Mouse (Mus musculus): ENCODE measurements at regions not wholly inside any gene's neighbourhood (a gene's known extent, or its start where the extent isn't known, plus 50 kb on each side); places are given as distances from the start of the nearest gene placed in this dataset.

DNA sequence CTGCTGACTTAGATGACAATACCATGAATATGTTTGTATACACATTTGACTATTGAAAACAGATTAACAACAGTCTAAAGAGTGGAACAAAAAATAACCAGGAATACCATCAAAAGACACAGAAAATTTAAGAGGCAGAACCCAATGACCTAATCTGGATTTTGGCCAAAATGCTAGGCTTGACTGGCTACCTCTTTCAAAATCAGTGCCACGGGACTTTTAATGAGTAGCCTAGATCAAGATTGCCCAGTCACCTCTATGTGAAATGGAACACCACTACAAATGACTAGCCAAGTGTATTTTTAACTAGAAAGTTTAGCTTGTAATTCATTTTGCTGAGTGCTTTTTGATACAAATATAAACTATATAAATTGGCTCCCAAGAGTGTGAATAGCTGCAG is 286.0 kb upstream of the N6amt1 start:
- Histone ChIP-seq H3K4me3 (ENCODE audit: low read depth, low read length) (no peak overlapping the region), H3K36me3 (ENCODE audit: control insufficient read depth, insufficient read depth, low read length) (no peaks in the 10 kb centered on the region), H3K4me1 (ENCODE audit: control insufficient read depth, insufficient read depth, low read length) (no peaks in the 10 kb centered on the region), H3K4me2 (ENCODE audit: low read length) (no peak overlapping the region), H3K9ac (ENCODE audit: low read depth, low read length) (no peak overlapping the region), H3K9me3 (replicated peaks; ENCODE audit: control insufficient read depth, low read length, poor library complexity, severe bottlenecking) (no peaks in the 10 kb centered on the region), H3K27me3 (ENCODE audit: control insufficient read depth, insufficient read depth, low read depth, low read length) (no peaks in the 10 kb centered on the region), H3K27ac (ENCODE audit: low read length) (no peak overlapping the region)
- WGBS = 70% methylated on average over 1 of the region's 1 CpGs
- no peak for ATAC-seq

DNA sequence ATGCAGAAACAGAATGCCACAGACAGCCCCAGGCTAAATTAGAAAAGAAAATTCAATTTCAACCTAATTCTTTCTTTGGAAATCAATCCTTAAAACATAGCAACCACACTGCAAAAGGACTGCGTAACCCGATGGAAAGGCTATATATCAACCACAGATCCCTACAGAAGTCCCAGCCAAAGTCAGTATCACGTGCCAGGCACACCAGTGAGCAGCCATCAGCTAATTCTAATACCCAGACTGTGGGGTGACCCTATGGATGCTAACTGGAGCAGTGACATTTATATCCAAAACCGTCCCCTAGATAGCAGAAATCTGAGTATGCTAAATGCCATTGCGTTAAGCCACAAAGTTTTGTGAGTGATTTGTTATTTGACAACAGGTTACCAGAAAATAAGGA is 286.5 kb upstream of the N6amt1 start:
- H3K9me3 ChIP-seq (replicated peaks; ENCODE audit: control insufficient read depth, low read length, poor library complexity, severe bottlenecking) = no peaks in the 10 kb centered on the region
- H3K4me3 ChIP-seq (ENCODE audit: low read depth, low read length) = no peak overlapping the region
- H3K9ac ChIP-seq (ENCODE audit: low read depth, low read length) = no peak overlapping the region
- WGBS = 83% methylated on average over 5 of the region's 5 CpGs
- no peaks in the 10 kb centered on the region for H3K36me3 ChIP-seq (ENCODE audit: control insufficient read depth, insufficient read depth, low read length)
- H3K27ac ChIP-seq (ENCODE audit: low read length) = no peak overlapping the region
- H3K4me1 ChIP-seq (ENCODE audit: control insufficient read depth, insufficient read depth, low read length) = no peaks in the 10 kb centered on the region
- no peak overlapping the region for H3K4me2 ChIP-seq (ENCODE audit: low read length)
- no peak for ATAC-seq
- H3K27me3 ChIP-seq (ENCODE audit: control insufficient read depth, insufficient read depth, low read depth, low read length) = no peaks in the 10 kb centered on the region

DNA sequence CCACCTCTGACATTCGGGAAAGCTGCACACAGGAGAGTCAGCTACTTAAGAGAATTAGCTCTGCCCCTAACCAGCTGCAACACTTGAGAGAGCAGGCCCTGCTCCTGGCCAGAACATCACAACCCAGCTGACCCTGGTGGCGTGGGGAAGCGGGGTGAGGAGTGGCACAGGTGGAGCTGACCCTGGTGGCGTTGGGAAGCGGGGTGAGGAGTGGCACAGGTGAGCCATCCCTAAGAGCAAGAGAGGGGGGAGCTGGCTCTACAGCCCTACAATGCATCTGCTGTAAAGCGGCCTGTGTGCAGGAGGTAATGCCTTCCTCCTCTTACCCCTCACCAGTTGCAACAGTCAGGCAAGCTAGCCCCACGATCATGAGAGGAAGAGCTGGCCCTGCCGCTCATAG is 293.5 kb upstream of the N6amt1 start:
- no peaks in the 10 kb centered on the region for H3K36me3 ChIP-seq (ENCODE audit: control insufficient read depth, insufficient read depth, low read length)
- no peak overlapping the region for H3K4me2 ChIP-seq (ENCODE audit: low read length)
- H3K4me1 ChIP-seq (ENCODE audit: control insufficient read depth, insufficient read depth, low read length) = no peaks in the 10 kb centered on the region
- H3K9ac ChIP-seq (ENCODE audit: low read depth, low read length) = no peak overlapping the region
- 88% methylated on average over 8 of the region's 8 CpGs for WGBS
- H3K27me3 ChIP-seq (ENCODE audit: control insufficient read depth, insufficient read depth, low read depth, low read length) = no peaks in the 10 kb centered on the region
- no peaks in the 10 kb centered on the region for H3K9me3 ChIP-seq (replicated peaks; ENCODE audit: control insufficient read depth, low read length, poor library complexity, severe bottlenecking)
- no peak for ATAC-seq
- no peak overlapping the region for H3K27ac ChIP-seq (ENCODE audit: low read length)
- H3K4me3 ChIP-seq (ENCODE audit: low read depth, low read length) = no peak overlapping the region

DNA sequence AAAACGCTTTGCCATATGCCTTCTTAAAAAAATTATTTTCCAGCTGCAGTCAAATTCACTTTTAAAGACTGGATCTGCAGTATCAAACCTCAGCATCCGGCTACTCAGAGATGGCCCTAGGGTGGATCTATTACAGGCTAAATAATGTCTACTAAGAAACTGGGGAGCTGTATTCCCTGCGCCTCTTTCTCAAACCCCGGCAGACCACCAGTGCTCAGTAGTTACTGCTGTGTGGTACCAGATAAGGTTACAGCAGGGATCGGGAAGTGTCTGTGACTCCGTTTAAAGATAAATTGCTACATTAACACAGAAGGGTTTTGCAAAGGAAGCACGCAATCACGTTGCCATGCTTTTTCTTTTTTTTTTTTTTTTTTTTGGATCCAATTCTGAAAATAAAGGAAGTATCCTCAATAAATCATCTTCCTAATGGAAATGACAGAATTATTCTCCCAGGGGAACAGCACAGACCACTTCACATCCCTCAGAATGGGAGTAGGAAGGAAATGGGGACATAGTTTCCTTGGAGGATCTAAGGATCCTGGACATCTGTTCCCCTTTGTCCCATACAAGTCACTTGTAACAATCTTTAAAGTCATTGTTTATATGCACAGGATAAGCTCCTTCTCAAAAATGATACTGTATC is 304.1 kb upstream of the N6amt1 start:
- no peaks in the 10 kb centered on the region for H3K4me1 ChIP-seq (ENCODE audit: control insufficient read depth, insufficient read depth, low read length)
- H3K27ac ChIP-seq (ENCODE audit: low read length) = no peak overlapping the region
- H3K4me2 ChIP-seq (ENCODE audit: low read length) = no peak overlapping the region
- no peaks in the 10 kb centered on the region for H3K27me3 ChIP-seq (ENCODE audit: control insufficient read depth, insufficient read depth, low read depth, low read length)
- H3K4me3 ChIP-seq (ENCODE audit: low read depth, low read length) = no peak overlapping the region
- H3K36me3 ChIP-seq (ENCODE audit: control insufficient read depth, insufficient read depth, low read length) = no peaks in the 10 kb centered on the region
- 79% methylated on average over 8 of the region's 8 CpGs for WGBS
- H3K9me3 ChIP-seq (replicated peaks; ENCODE audit: control insufficient read depth, low read length, poor library complexity, severe bottlenecking) = no peaks in the 10 kb centered on the region
- no peak overlapping the region for H3K9ac ChIP-seq (ENCODE audit: low read depth, low read length)
- no peak for ATAC-seq

DNA sequence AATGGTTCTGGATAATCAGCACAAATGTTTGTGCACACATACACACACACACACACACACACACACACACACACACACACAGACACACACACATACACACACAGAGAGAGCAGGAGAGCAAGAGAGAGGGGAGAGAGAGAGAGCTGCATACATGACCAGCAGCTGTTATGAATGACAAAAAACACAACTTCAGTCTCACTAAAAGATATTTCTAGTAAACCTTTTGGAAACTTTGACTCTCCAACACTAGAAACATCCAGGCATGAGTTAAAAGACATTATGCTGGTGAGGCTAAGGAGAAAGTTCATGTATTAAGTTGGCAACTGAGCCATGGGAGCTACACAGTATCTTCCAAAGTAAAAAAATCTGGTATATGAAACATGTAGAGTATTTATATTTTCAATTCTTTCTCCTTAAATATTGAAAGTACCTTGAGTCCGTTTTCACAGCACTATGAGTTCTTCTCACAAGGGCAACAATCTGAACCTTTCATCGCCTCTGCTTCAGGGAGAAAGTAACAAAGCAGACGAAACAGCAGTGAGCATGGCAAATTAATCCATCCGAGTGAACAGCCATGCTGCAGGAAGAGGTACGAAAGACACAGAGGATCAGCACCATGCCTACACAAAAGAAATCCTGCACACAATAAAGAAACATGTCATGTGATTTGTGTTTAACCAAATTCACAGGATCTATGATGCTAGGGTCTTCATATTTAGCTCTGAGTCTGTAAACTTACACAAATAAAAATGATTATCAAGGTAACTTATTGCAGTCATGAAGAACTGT is 309.0 kb upstream of the N6amt1 start:
- no peak overlapping the region for H3K27ac ChIP-seq (ENCODE audit: low read length)
- 28% methylated on average over 5 of the region's 5 CpGs for WGBS
- no peak overlapping the region for H3K4me3 ChIP-seq (ENCODE audit: low read depth, low read length)
- H3K9ac ChIP-seq (ENCODE audit: low read depth, low read length) = no peak overlapping the region
- H3K9me3 ChIP-seq (replicated peaks; ENCODE audit: control insufficient read depth, low read length, poor library complexity, severe bottlenecking) = no peaks in the 10 kb centered on the region
- no peak overlapping the region for H3K4me2 ChIP-seq (ENCODE audit: low read length)
- no peaks in the 10 kb centered on the region for H3K36me3 ChIP-seq (ENCODE audit: control insufficient read depth, insufficient read depth, low read length)
- ATAC-seq = no peak
- no peaks in the 10 kb centered on the region for H3K4me1 ChIP-seq (ENCODE audit: control insufficient read depth, insufficient read depth, low read length)
- no peaks in the 10 kb centered on the region for H3K27me3 ChIP-seq (ENCODE audit: control insufficient read depth, insufficient read depth, low read depth, low read length)

DNA sequence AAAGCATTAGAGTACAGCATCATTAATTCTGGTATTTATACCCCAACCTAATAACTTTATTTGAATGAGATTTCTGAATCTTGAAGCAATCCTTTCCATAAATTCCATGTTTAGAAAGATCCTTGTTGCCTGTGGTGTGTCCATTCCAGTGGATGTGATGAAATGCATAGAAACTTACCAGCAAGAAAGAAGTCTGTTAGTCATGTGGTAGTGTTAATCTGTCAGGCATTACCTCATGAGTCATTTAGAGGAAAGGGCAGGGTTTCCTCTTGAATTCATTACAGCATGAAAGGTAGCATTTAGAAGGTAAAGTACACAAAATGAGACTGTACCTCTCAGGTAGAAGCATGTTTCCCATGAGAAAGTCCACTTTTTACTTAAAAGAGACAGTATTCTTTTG is 310.3 kb upstream of the N6amt1 start:
- Histone ChIP-seq H3K9me3 (replicated peaks; ENCODE audit: control insufficient read depth, low read length, poor library complexity, severe bottlenecking) (no peaks in the 10 kb centered on the region), H3K9ac (ENCODE audit: low read depth, low read length) (no peak overlapping the region), H3K27ac (ENCODE audit: low read length) (no peak overlapping the region), H3K4me1 (ENCODE audit: control insufficient read depth, insufficient read depth, low read length) (no peaks in the 10 kb centered on the region), H3K4me3 (ENCODE audit: low read depth, low read length) (no peak overlapping the region), H3K27me3 (ENCODE audit: control insufficient read depth, insufficient read depth, low read depth, low read length) (no peaks in the 10 kb centered on the region), H3K4me2 (ENCODE audit: low read length) (no peak overlapping the region), H3K36me3 (ENCODE audit: control insufficient read depth, insufficient read depth, low read length) (no peaks in the 10 kb centered on the region)
- ATAC-seq = no peak

DNA sequence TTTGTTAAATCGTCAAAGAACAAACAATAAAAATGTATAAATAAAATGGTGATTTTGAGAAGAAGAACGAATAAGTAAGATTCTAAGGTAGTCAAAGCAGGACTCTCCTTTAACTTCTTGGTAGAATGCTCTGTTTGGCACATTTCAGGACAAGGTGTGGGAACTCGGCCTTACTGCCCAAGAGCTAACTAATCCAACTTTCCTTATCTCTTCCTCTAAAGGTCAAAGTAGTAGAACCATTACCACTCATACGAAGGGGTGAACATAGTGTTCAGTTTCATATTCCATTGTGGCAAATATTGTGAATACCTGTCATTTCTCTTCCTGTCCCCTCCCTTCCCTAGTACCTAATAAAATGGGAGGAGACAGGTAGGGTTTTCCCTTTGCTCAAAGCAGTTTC is 313.6 kb upstream of the N6amt1 start:
- Histone ChIP-seq H3K4me2 (ENCODE audit: low read length) (no peak overlapping the region), H3K27me3 (ENCODE audit: control insufficient read depth, insufficient read depth, low read depth, low read length) (no peaks in the 10 kb centered on the region), H3K27ac (ENCODE audit: low read length) (no peak overlapping the region), H3K9ac (ENCODE audit: low read depth, low read length) (no peak overlapping the region), H3K9me3 (replicated peaks; ENCODE audit: control insufficient read depth, low read length, poor library complexity, severe bottlenecking) (no peaks in the 10 kb centered on the region), H3K36me3 (ENCODE audit: control insufficient read depth, insufficient read depth, low read length) (no peaks in the 10 kb centered on the region), H3K4me3 (ENCODE audit: low read depth, low read length) (no peak overlapping the region), H3K4me1 (ENCODE audit: control insufficient read depth, insufficient read depth, low read length) (no peaks in the 10 kb centered on the region)
- 91% methylated on average over 4 of the region's 4 CpGs for whole genome bisulfite sequencing
- no peak for ATAC-seq

DNA sequence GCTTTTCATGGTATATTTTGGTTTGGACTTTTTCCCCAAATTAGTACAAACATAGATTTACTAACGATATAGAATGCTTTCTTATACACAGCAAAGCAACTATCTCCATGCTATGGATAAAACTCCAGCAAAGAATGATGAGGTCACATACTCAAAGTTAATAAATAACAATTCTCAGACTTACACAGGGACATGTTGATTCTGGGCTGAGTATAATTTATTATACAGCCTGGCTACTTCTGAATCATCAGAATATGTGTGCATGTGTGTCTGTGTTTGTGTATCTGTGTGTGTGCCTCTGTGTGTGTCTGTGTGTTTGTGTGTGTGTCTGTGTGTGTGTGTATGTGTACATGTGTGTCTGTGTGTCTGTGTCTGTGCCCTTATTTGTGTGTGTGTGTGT is 314.1 kb upstream of the N6amt1 start:
- Histone ChIP-seq H3K9ac (ENCODE audit: low read depth, low read length) (no peak overlapping the region), H3K27me3 (ENCODE audit: control insufficient read depth, insufficient read depth, low read depth, low read length) (no peaks in the 10 kb centered on the region), H3K9me3 (replicated peaks; ENCODE audit: control insufficient read depth, low read length, poor library complexity, severe bottlenecking) (no peaks in the 10 kb centered on the region), H3K27ac (ENCODE audit: low read length) (no peak overlapping the region), H3K4me3 (ENCODE audit: low read depth, low read length) (no peak overlapping the region), H3K4me1 (ENCODE audit: control insufficient read depth, insufficient read depth, low read length) (no peaks in the 10 kb centered on the region), H3K36me3 (ENCODE audit: control insufficient read depth, insufficient read depth, low read length) (no peaks in the 10 kb centered on the region), H3K4me2 (ENCODE audit: low read length) (no peak overlapping the region)
- 92% methylated on average over 1 of the region's 1 CpGs for WGBS
- no peak for ATAC-seq

DNA sequence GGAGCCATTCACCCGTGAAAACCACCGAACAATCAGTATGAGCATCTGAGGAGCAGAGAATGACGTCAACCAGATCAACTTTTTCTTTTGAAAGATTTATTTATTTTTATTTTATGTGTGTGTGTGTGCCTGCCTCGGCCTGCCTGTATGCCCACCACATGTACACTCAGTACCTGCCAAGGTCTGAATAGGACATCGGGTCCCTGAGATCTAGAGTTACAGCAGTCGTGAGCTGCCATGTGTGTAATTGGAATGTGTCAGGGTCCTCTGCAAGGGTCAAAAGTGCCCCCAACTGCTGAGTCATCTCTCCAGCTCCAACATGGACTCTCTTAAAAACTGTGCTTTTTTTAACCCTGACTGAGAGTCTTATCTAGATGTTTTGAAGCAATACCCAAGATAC is 316.9 kb upstream of the N6amt1 start:
- ATAC-seq = no peak
- 85% methylated on average over 6 of the region's 6 CpGs for WGBS
- no peak overlapping the region for H3K27ac ChIP-seq (ENCODE audit: low read length)
- H3K9me3 ChIP-seq (replicated peaks; ENCODE audit: control insufficient read depth, low read length, poor library complexity, severe bottlenecking) = no peaks in the 10 kb centered on the region
- no peak overlapping the region for H3K9ac ChIP-seq (ENCODE audit: low read depth, low read length)
- H3K4me3 ChIP-seq (ENCODE audit: low read depth, low read length) = no peak overlapping the region
- no peaks in the 10 kb centered on the region for H3K4me1 ChIP-seq (ENCODE audit: control insufficient read depth, insufficient read depth, low read length)
- no peak overlapping the region for H3K4me2 ChIP-seq (ENCODE audit: low read length)
- H3K27me3 ChIP-seq (ENCODE audit: control insufficient read depth, insufficient read depth, low read depth, low read length) = no peaks in the 10 kb centered on the region
- H3K36me3 ChIP-seq (ENCODE audit: control insufficient read depth, insufficient read depth, low read length) = no peaks in the 10 kb centered on the region
